Mouse (Mus musculus): ENCODE results near the gene Syt1. TPM values are rescaled to one million over a fixed set of nuclear protein-coding genes. Genes with fewer than 3 reads are reported as not detected.

Syt1 gene
- not detected in 2 replicates for polyA plus RNA-seq (2012; ENCODE audit: insufficient read depth, insufficient read length, missing spikeins)

- Histone ChIP-seq H3K27ac (replicated peaks; ENCODE audit: low read depth, low read length) (no peak within 1 kb of the TSS), H3K4me3 (ENCODE audit: insufficient read depth, low read depth, low read length) (no peak within 1 kb of the TSS; the same call in 1 of the 2 replicates), H3K4me1 (ENCODE audit: control insufficient read depth, insufficient read depth, insufficient read length, low read length) (peaks cover 3% of the 10 kb centered on the region; the same call in 1 of the 2 replicates)
Observed at GRCm38 (mm10) chr10:109010241-109011193, at the start of gene Syt1. Gene Syt1 (minus strand): TSS chr10:109010982.

GRCm38 (mm10) chr10:109056500-109056899 is 45.7 kb upstream of the Syt1 start:
- Histone ChIP-seq H3K4me3 (ENCODE audit: insufficient read depth, low read depth, low read length) (no peak overlapping the region), H3K27ac (replicated peaks; ENCODE audit: low read depth, low read length) (no peak overlapping the region), H3K4me1 (ENCODE audit: control insufficient read depth, insufficient read depth, insufficient read length, low read length) (no peaks in the 10 kb centered on the region)

GRCm38 (mm10) chr10:109047537-109047936 is 36.8 kb upstream of the Syt1 start:
- Histone ChIP-seq H3K27ac (replicated peaks; ENCODE audit: low read depth, low read length) (no peak overlapping the region), H3K4me3 (ENCODE audit: insufficient read depth, low read depth, low read length) (no peak overlapping the region)

GRCm38 (mm10) chr10:109046988-109047387 is 36.2 kb upstream of the Syt1 start:
- Histone ChIP-seq H3K4me1 (ENCODE audit: control insufficient read depth, insufficient read depth, insufficient read length, low read length) (no peaks in the 10 kb centered on the region), H3K27ac (replicated peaks; ENCODE audit: low read depth, low read length) (no peak overlapping the region), H3K4me3 (ENCODE audit: insufficient read depth, low read depth, low read length) (no peak overlapping the region)

More at GRCm38 (mm10) chr10:109047537-109047936, 36.8 kb upstream of the Syt1 start:
- H3K4me1 ChIP-seq (ENCODE audit: control insufficient read depth, insufficient read depth, insufficient read length, low read length) = no peaks in the 10 kb centered on the region

GRCm38 (mm10) chr10:109011226-109012165 is 714 bp upstream of the Syt1 start:
- H3K4me1 ChIP-seq (ENCODE audit: control insufficient read depth, insufficient read depth, insufficient read length, low read length) = peaks cover 3% of the 10 kb centered on the region; the same call in 1 of the 2 replicates
- H3K4me3 ChIP-seq (ENCODE audit: insufficient read depth, low read depth, low read length) = no peak overlapping the region; the same call in 1 of the 2 replicates

GRCm38 (mm10) chr10:109009831-109010230 is 951 bp downstream of the Syt1 start:
- no peak overlapping the region for H3K27ac ChIP-seq (replicated peaks; ENCODE audit: low read depth, low read length)
- H3K4me1 ChIP-seq (ENCODE audit: control insufficient read depth, insufficient read depth, insufficient read length, low read length) = peaks cover 3% of the 10 kb centered on the region; the same call in 1 of the 2 replicates
- H3K4me3 ChIP-seq (ENCODE audit: insufficient read depth, low read depth, low read length) = no peak overlapping the region

More at GRCm38 (mm10) chr10:109011226-109012165, 714 bp upstream of the Syt1 start:
- no peak overlapping the region for H3K27ac ChIP-seq (replicated peaks; ENCODE audit: low read depth, low read length)

- no peak overlapping the region for H3K27ac ChIP-seq (replicated peaks; ENCODE audit: low read depth, low read length)
- H3K4me3 ChIP-seq (ENCODE audit: insufficient read depth, low read depth, low read length) = no peak overlapping the region
- peaks cover 3% of the 10 kb centered on the region; the same call in 1 of the 2 replicates for H3K4me1 ChIP-seq (ENCODE audit: control insufficient read depth, insufficient read depth, insufficient read length, low read length)
Observed at GRCm38 (mm10) chr10:109008456-109008855, 2.3 kb downstream of the Syt1 start.

GRCm38 (mm10) chr10:109003482-109003881 is 7.3 kb downstream of the Syt1 start:
- H3K27ac ChIP-seq (replicated peaks; ENCODE audit: low read depth, low read length) = no peak overlapping the region
- no peaks in the 10 kb centered on the region for H3K4me1 ChIP-seq (ENCODE audit: control insufficient read depth, insufficient read depth, insufficient read length, low read length)
- no peak overlapping the region for H3K4me3 ChIP-seq (ENCODE audit: insufficient read depth, low read depth, low read length)

GRCm38 (mm10) chr10:108987250-108987649 is 23.5 kb downstream of the Syt1 start:
- Histone ChIP-seq H3K27ac (replicated peaks; ENCODE audit: low read depth, low read length) (no peak overlapping the region), H3K4me3 (ENCODE audit: insufficient read depth, low read depth, low read length) (no peak overlapping the region), H3K4me1 (ENCODE audit: control insufficient read depth, insufficient read depth, insufficient read length, low read length) (no peaks in the 10 kb centered on the region)

- no peak overlapping the region for H3K4me3 ChIP-seq (ENCODE audit: insufficient read depth, low read depth, low read length)
Observed at GRCm38 (mm10) chr10:108979660-108980059, 31.1 kb downstream of the Syt1 start.

GRCm38 (mm10) chr10:108954952-108955351 is 55.8 kb downstream of the Syt1 start:
- H3K27ac ChIP-seq (replicated peaks; ENCODE audit: low read depth, low read length) = no peak overlapping the region
- no peak overlapping the region for H3K4me3 ChIP-seq (ENCODE audit: insufficient read depth, low read depth, low read length)
- H3K4me1 ChIP-seq (ENCODE audit: control insufficient read depth, insufficient read depth, insufficient read length, low read length) = no peaks in the 10 kb centered on the region

More at GRCm38 (mm10) chr10:108979660-108980059, 31.1 kb downstream of the Syt1 start:
- H3K4me1 ChIP-seq (ENCODE audit: control insufficient read depth, insufficient read depth, insufficient read length, low read length) = no peaks in the 10 kb centered on the region
- H3K27ac ChIP-seq (replicated peaks; ENCODE audit: low read depth, low read length) = no peak overlapping the region

GRCm38 (mm10) chr10:108952182-108952581 is 58.6 kb downstream of the Syt1 start:
- H3K4me3 ChIP-seq (ENCODE audit: insufficient read depth, low read depth, low read length) = no peak overlapping the region
- H3K4me1 ChIP-seq (ENCODE audit: control insufficient read depth, insufficient read depth, insufficient read length, low read length) = no peaks in the 10 kb centered on the region
- no peak overlapping the region for H3K27ac ChIP-seq (replicated peaks; ENCODE audit: low read depth, low read length)

GRCm38 (mm10) chr10:108936838-108937430 is 73.8 kb downstream of the Syt1 start:
- H3K4me3 ChIP-seq (ENCODE audit: insufficient read depth, low read depth, low read length) = no peak overlapping the region
- H3K4me1 ChIP-seq (ENCODE audit: control insufficient read depth, insufficient read depth, insufficient read length, low read length) = no peaks in the 10 kb centered on the region
- no peak overlapping the region for H3K27ac ChIP-seq (replicated peaks; ENCODE audit: low read depth, low read length)

GRCm38 (mm10) chr10:108930299-108930698 is 80.5 kb downstream of the Syt1 start:
- Histone ChIP-seq H3K27ac (replicated peaks; ENCODE audit: low read depth, low read length) (no peak overlapping the region), H3K4me1 (ENCODE audit: control insufficient read depth, insufficient read depth, insufficient read length, low read length) (no peaks in the 10 kb centered on the region), H3K4me3 (ENCODE audit: insufficient read depth, low read depth, low read length) (no peak overlapping the region)
